Mouse (Mus musculus) C2C12 (cell line): ENCODE data around the gene Lhx3. TPM values are rescaled to one million over a fixed set of nuclear protein-coding genes. Genes with fewer than 3 reads are reported as not detected.

Source experiments
- H3K27me3 ChIP-seq: one replicate; pipeline ENCODE4 v1.6.1; 2011; ENCODE audit not compliant: control insufficient read depth, insufficient read depth, insufficient read length
- H3K36me3 ChIP-seq: one replicate; pipeline ENCODE4 v1.6.1; 2011; ENCODE audit not compliant: control insufficient read depth, insufficient read depth
- H3K4me3 ChIP-seq: one replicate; pipeline ENCODE4 v1.5.1; 2011; ENCODE audit warnings: mild to moderate bottlenecking, control low read depth; ENCODE audit not compliant: poor library complexity, insufficient read depth, severe bottlenecking
- H3K79me2 ChIP-seq: one replicate; pipeline ENCODE4 v1.6.1; 2011; ENCODE audit not compliant: control insufficient read depth, insufficient read depth
- H3K79me3 ChIP-seq: one replicate; pipeline ENCODE4 v1.6.1; 2011; ENCODE audit warnings: low read depth, control low read depth
- H3ac ChIP-seq: one replicate; pipeline ENCODE3; 2011; ENCODE audit warnings: low read depth; ENCODE audit not compliant: control insufficient read depth, insufficient read length
- CEBPB ChIP-seq: IDR thresholded peaks from one replicate; pipeline ENCODE4 v1.6.1; 2011; ENCODE audit warnings: low read depth, mild to moderate bottlenecking, control low read depth, moderate library complexity
- CTCF ChIP-seq: IDR thresholded peaks from one replicate; pipeline ENCODE4 v1.5.1; 2011; ENCODE audit not compliant: control insufficient read depth, insufficient read depth, insufficient read length
- FOSL1 ChIP-seq: IDR thresholded peaks from one replicate; pipeline ENCODE4 v1.8.0; 2011; ENCODE audit warnings: mild to moderate bottlenecking, low read length; ENCODE audit not compliant: poor library complexity, insufficient read depth, severe bottlenecking
- MAX ChIP-seq: IDR thresholded peaks from one replicate; pipeline ENCODE4 v1.6.1; 2011; ENCODE audit warnings: mild to moderate bottlenecking, control low read depth
- MYOD1 ChIP-seq: IDR thresholded peaks from one replicate; pipeline ENCODE4 v1.6.1; 2011; ENCODE audit warnings: low read depth; ENCODE audit not compliant: control insufficient read depth, insufficient read length
- MYOG ChIP-seq: IDR thresholded peaks from one replicate; pipeline ENCODE4 v1.6.1; 2011; ENCODE audit not compliant: control insufficient read depth, insufficient read length; ENCODE audit errors: extremely low read depth
- USF1 ChIP-seq: IDR thresholded peaks from one replicate; pipeline ENCODE4 v1.6.1; 2011; ENCODE audit warnings: low read depth, mild to moderate bottlenecking, control low read depth, moderate library complexity
- polyA plus RNA-seq: library from polyadenylated mRNA; unstranded; fragments of >200 nt; fragmentation: generic; extraction: Trizol; gene quantifications from one replicate; pipeline ENCODE4 v1.2.1, GENCODE M21; 2012; ENCODE audit warnings: missing spikeins

The Lhx3 gene
- polyA plus RNA-seq, 1 experiment, result not detected

GRCm38 (mm10) chr2:26198488-26198887, 9.6 kb downstream of the Lhx3 start:
- peaks cover 86% of the 10 kb centered on the region for H3K27me3 ChIP-seq

GRCm38 (mm10) chr2:26194552-26195339, 13.3 kb downstream of the Lhx3 start:
- Histone ChIP-seq H3ac (no peak overlapping the region), H3K79me2 (no peaks in the 10 kb centered on the region), H3K36me3 (no peaks in the 10 kb centered on the region), H3K4me3 (no peak overlapping the region), H3K79me3 (no peaks in the 10 kb centered on the region), H3K27me3 (peaks cover 79% of the 10 kb centered on the region)
- peak; percentile 53 for TF ChIP-seq CEBPB
- TF ChIP-seq USF1, result no peak

More at GRCm38 (mm10) chr2:26198488-26198887, 9.6 kb downstream of the Lhx3 start:
- Histone ChIP-seq H3K36me3 (no peaks in the 10 kb centered on the region), H3K4me3 (no peak overlapping the region), H3K79me3 (no peaks in the 10 kb centered on the region), H3K79me2 (no peaks in the 10 kb centered on the region), H3ac (no peak overlapping the region)
- TF ChIP-seq CTCF (no peak), MYOD1 (no peak)

GRCm38 (mm10) chr2:26188517-26188916, 19.6 kb downstream of the Lhx3 start:
- H3ac ChIP-seq, result no peak overlapping the region
- H3K36me3 ChIP-seq, result no peaks in the 10 kb centered on the region
- H3K79me3 ChIP-seq, result no peaks in the 10 kb centered on the region
- H3K79me2 ChIP-seq, result no peaks in the 10 kb centered on the region
- H3K27me3 ChIP-seq, result peaks cover 75% of the 10 kb centered on the region
- no peak overlapping the region for H3K4me3 ChIP-seq
- TF ChIP-seq MAX (no peak), CEBPB (no peak), MYOD1 (no peak), FOSL1 (no peak), USF1 (no peak), MYOG (no peak), CTCF (no peak)

GRCm38 (mm10) chr2:26184352-26184751, 23.7 kb downstream of the Lhx3 start:
- H3K79me3 ChIP-seq, result no peaks in the 10 kb centered on the region
- H3K27me3 ChIP-seq, result peaks cover 63% of the 10 kb centered on the region
- no peaks in the 10 kb centered on the region for H3K36me3 ChIP-seq
- H3K79me2 ChIP-seq, result no peaks in the 10 kb centered on the region
- no peak overlapping the region for H3K4me3 ChIP-seq
- H3ac ChIP-seq, result no peak overlapping the region
- TF ChIP-seq MAX (no peak), CEBPB (no peak), MYOD1 (no peak), FOSL1 (no peak), MYOG (no peak), USF1 (no peak), CTCF (no peak)

GRCm38 (mm10) chr2:26182646-26183045, 25.4 kb downstream of the Lhx3 start:
- Histone ChIP-seq H3K27me3 (peaks cover 72% of the 10 kb centered on the region), H3K36me3 (no peaks in the 10 kb centered on the region), H3K79me2 (no peaks in the 10 kb centered on the region), H3K4me3 (no peak overlapping the region), H3K79me3 (no peaks in the 10 kb centered on the region), H3ac (no peak overlapping the region)
- no peak for TF ChIP-seq MAX
- TF ChIP-seq MYOD1, result no peak
- TF ChIP-seq CEBPB, result no peak
- TF ChIP-seq FOSL1, result no peak
- TF ChIP-seq CTCF, result peak; percentile 28

GRCm38 (mm10) chr2:26177189-26177588, 30.9 kb downstream of the Lhx3 start:
- Histone ChIP-seq H3K4me3 (no peak overlapping the region), H3K79me2 (no peaks in the 10 kb centered on the region), H3K79me3 (no peaks in the 10 kb centered on the region), H3K36me3 (no peaks in the 10 kb centered on the region), H3K27me3 (peaks cover 67% of the 10 kb centered on the region), H3ac (no peak overlapping the region)
- TF ChIP-seq CEBPB, result no peak
- no peak for TF ChIP-seq MYOD1
- TF ChIP-seq USF1, result no peak
- TF ChIP-seq MAX, result no peak
- TF ChIP-seq MYOG, result no peak
- no peak for TF ChIP-seq CTCF
- no peak for TF ChIP-seq FOSL1
